Mouse (Mus musculus) adrenal gland (tissue): ENCODE results near the gene Orc1.

Experiments used
- intact Hi-C: fragments of 180-260 bp; cut with DNase I; formaldehyde crosslinking; loops from one replicate; pipeline ENCODE4 v1.15.1; 2025

Gene Orc1

GRCm38 (mm10) chr4:108634696-108635095 lies 55.5 kb downstream of the Orc1 start:
- intact Hi-C loops: no loop called here

- intact Hi-C loops: no loop called here
These were observed 55.9 kb downstream of the Orc1 start for GRCm38 (mm10) chr4:108635101-108635500.

GRCm38 (mm10) chr4:108637721-108638120 lies 58.5 kb downstream of the Orc1 start:
- intact Hi-C loops: no loop called here

GRCm38 (mm10) chr4:108638752-108639151 lies 59.5 kb downstream of the Orc1 start:
- intact Hi-C loops: no loop called here

- intact Hi-C loops: no loop called here
These were observed 85.2 kb downstream of the Orc1 start for GRCm38 (mm10) chr4:108664407-108664806.
